Mouse (Mus musculus): Measurements from ENCODE around the gene Boll. TPM values are rescaled to one million over a fixed set of nuclear protein-coding genes. Genes with fewer than 3 reads are reported as not detected.

Gene Boll
- 12.3 TPM for polyA plus RNA-seq (2017; shearing (Covaris generic))

DNA sequence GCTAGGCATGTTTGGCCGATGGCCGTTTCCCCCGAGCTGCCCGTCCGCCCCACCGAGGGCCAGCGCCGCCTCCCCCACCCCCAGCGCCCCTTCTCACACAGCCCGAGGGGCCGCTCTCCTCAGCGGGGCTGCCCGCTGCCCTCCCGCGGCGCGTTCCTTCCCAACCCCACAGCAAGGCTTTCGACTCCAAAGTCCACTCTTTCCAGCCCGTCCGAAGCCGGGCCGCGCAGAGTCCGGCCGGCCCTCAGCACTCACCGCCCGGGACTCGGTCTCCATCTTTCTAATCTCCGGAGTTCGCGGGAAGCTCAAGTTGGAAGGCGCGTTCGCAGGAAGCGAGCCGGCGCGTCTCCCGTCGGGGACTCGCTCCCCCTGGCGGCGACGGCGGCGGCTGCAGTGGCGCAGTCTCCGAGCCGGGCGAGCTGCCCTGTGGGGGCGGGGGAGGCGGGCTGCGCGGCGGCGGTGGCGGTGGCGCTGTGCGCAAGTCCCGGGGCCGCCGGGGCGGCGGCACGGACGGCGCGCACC lies at the start of gene Boll:
TSS of gene Boll (minus strand) at position 426 of the 522 bp plus-strand sequence.

DNA sequence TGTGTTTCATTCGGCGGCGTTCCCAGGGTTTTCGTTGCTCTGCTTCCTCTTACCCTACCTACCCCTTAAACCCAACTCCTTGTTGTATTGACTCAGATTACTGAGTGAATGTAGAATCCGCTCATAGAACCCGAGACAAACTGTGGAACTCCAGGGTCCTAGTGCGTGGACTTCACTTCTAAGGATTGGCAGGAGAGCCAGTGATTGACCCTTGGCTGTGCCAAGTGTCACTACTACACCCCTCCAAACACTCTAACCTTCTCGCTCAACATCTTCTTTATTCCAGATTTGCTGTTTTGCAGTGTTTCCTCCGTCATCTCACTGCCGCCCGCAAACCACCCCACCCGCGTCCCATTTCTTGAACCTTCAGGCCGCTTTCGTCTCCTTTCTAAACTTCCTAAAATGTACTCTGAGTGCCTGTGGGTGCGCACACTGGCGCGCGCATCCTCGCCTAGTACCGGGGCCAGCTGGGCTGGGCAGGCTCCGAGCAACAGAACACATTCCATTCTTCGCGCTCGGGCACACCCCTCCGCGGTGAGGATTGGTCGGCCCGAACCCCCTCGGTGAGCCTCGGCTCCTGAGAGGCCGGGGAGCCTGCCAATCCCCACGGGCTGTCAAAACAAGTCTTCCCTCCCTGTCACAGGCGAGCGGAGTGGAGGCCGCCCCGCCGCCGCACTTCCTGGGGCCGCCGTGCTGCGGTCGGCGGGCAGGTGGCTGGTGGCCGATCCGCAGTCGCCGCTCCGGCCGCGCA lies 42.2 kb upstream of the Boll start, which contains the start of gene Plcl1:
TSS of gene Plcl1 (plus strand) at position 650 of the 751 bp plus-strand sequence.

DNA sequence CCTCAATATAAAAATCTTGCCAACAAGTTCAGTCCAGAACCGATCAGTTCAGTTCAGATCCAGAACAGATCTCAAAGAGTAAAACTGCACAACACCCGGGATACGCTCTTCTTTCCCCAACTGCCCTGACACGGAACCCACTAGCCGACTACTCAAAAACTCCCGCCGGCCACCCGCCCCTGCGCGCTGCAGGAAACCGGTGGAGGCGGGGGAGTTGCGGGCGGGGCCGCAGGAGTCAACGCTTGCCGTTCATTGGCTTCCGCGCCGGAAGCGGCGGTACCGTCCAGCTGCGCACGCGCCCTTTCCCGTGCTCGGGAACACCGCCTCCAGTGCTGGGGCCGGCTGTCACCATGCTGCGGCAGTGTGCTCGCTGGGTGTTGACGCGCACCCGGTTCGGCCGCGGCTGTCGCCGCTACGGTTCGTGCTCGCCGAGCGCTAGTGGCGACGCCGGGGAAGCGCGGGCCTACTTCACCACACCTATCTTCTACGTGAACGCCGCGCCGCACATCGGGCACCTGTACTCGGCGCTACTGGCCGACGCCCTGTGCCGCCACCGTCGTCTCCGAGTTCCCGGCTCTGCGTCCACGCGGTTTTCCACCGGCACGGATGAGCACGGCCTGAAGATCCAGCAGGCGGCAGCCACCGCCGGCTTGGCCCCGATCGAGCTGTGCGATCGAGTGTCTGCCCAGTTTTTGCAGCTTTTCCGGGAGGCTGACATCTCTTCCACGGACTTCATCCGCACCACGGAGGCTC lies 126.2 kb downstream of the Boll start, which contains the start of gene Mars2:
TSS of gene Mars2 (plus strand) at position 288 of the 753 bp plus-strand sequence.

DNA sequence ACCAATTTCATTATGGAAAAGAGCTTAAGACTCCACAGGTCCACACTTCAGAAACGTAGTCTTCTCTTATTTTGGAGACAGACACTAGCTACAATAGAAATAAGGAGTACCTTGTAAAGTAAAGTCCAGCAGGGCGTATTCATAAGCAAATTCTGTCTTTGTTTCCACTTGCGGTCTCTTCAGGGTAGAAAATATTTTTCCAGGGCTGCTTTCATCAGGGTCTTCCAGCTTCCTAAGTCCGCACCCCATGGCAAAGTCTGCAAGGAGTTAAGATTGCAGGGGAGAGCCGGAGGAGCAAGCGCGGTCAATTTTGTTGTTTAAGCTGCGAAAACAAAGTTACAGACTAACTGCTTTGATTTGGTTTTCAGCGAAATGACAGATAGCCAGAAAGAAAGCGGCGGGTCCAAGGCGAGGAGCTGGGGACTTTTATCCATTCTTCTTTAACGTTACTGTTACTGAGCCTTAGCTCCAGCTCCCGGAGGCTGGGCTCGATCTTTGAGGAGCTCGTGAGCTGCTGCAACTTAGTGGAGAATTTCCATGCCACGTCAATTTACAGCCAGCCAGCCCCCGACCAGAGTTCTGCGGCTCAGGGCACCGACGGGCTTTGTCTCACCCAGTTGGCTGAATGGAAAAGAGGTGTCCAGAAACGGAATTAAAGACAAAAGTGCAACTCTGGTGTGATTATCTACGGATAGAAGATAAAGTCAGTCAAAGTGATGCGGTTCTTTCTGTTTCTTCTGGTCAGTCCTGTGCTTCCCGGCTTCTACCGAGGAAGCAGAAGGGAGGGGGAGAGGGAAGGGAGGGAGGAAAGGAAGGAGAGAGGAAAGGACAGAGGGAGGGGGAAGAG lies 137.0 kb downstream of the Boll start, which contains the start of gene Rftn2:
TSS of gene Rftn2 (minus strand) at position 772 of the 847 bp plus-strand sequence.

Other genes with a start within 250 kb of the Boll start
- 111 TPM for gene Mob4, start 232.2 kb downstream of the Boll start, polyA plus RNA-seq (2017; shearing (Covaris generic))
- gene Rftn2, start 136.7 kb downstream of the Boll start, polyA plus RNA-seq (2017; shearing (Covaris generic)) = 7.1 TPM
- gene Mars2, start 126.3 kb downstream of the Boll start, polyA plus RNA-seq (2017; shearing (Covaris generic)) = 4.3 TPM
- 6.2 TPM for gene Plcl1, start 42.5 kb upstream of the Boll start, polyA plus RNA-seq (2017; shearing (Covaris generic))

Measured in CD4-positive, CD25-positive, alpha-beta regulatory T cell (primary cell).